Mouse (Mus musculus): ENCODE results near the gene Elf5. TPM values are rescaled to one million over a fixed set of nuclear protein-coding genes. Genes with fewer than 3 reads are reported as not detected.

Gene Elf5
- 0.10 TPM in 1 of 2 replicates, not detected in the other for polyA plus RNA-seq (2021; fragmentation: Nextera tagmentation)
- long read RNA-seq, experiment 1, result 0 reads
- long read RNA-seq, experiment 2, result 0 reads

DNA sequence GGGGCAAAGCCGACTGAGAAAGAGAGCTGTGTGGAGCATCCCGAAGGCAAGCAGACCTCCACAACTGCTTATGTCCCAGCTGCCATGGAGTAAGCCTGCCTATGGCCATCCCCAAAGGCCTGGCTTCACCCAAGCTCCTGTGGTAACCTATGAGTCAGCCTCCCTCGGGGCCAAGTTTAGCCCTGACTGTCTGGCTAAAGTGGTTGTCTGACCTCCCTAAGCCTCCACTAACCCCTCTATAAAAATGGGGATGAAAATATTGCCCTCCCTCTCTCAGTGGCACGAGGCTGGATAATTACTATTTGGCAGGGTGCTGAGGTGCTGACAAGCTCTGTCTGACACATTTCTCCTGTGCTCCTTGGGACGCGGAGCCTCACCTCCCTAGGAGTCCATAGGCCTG, at the start of gene Elf5:
Gene Elf5, plus strand, starts transcription at position 341 of the 400 bp plus-strand sequence.

DNA sequence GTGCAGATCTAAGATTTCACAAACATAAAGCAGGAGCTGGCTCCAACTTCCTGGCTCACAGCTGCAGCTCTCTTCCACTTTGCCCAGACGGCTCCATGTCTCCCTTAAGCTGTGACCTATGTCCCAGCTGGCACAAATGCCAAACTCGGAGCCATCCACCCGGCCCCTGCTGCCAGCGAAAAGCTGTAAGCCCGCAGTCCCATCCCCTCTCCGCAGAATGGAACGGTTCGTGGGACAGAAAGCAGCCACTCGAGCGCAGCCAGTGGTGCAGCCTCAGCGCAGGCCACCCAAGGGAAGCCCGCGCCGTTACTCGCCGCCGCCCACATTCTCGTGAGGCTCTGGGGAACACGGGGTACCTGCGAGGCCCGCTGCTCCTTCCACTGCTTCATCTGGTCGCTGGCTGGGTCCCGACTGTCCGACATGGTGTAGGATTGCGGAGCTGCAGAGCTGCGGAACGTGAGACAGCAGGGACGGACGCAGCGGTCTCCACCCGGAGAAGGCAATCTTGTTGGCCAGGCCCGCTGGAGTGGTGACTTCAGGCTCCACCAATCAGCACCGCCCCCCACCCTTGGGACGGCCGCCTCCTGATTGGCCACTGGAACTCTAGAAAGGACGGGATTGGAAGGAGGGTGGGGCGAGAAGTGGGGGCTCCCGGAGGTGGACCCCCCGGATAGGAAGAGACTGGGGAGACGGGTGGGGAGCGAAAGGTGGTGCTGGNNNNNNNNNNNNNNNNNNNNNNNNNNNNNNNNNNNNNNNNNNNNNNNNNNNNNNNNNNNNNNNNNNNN, 73.3 kb downstream of the Elf5 start, which contains the start of gene Cat:
Gene Cat, minus strand, starts transcription at position 544 of the 785 bp plus-strand sequence.

Other genes with a start within 250 kb of the Elf5 start
- gene Ehf, start 108.4 kb upstream of the Elf5 start, polyA plus RNA-seq (2021; fragmentation: Nextera tagmentation), result 0.23 TPM in 1 of 2 replicates, not detected in the other
- 55.6 and 60.8 TPM in 2 replicates for gene Cat, start 73.5 kb downstream of the Elf5 start, polyA plus RNA-seq (2021; fragmentation: Nextera tagmentation)
- 4.2 and 4.4 TPM in 2 replicates for gene Abtb2, start 154.6 kb downstream of the Elf5 start, polyA plus RNA-seq (2021; fragmentation: Nextera tagmentation)